Mouse (Mus musculus) forebrain, embryonic 13.5 days (tissue): ENCODE results near the gene Trnt1. TPM values are rescaled to one million over a fixed set of nuclear protein-coding genes. Genes with fewer than 3 reads are reported as not detected.
A peak's percentile ranks its signal among the peaks of the same experiment; 100 is the strongest.

Source experiments
- ATAC-seq: fragments of 200-750 bp; cut with Nextera tagmentation; 2 replicates; pipeline ENCODE4 v1.8.0; 2017
- H3K27ac ChIP-seq: fragments of 300-500 bp; sonication (generic); 2 replicates; pipeline ENCODE4 v1.5.1; 2015; ENCODE audit warnings: inconsistent platforms, mild to moderate bottlenecking, moderate library complexity
- H3K27me3 ChIP-seq: fragments of 300-500 bp; sonication (generic); 2 replicates; pipeline ENCODE4 v1.6.1; 2015; ENCODE audit warnings: mild to moderate bottlenecking, inconsistent platforms
- H3K36me3 ChIP-seq: fragments of 300-500 bp; sonication (generic); 2 replicates; pipeline ENCODE4 v1.6.1; 2015; ENCODE audit warnings: mild to moderate bottlenecking, inconsistent platforms; ENCODE audit not compliant: poor library complexity, severe bottlenecking
- H3K4me1 ChIP-seq: fragments of 300-500 bp; sonication (generic); 2 replicates; pipeline ENCODE4 v1.6.1; 2015; ENCODE audit warnings: inconsistent platforms
- H3K4me2 ChIP-seq: fragments of 300-500 bp; sonication (generic); 2 replicates; pipeline ENCODE4 v1.6.1; 2015; ENCODE audit warnings: inconsistent platforms, mild to moderate bottlenecking, moderate library complexity
- H3K4me3 ChIP-seq: fragments of 300-500 bp; sonication (generic); 2 replicates; pipeline ENCODE4 v1.5.1; 2015; ENCODE audit warnings: mild to moderate bottlenecking, inconsistent platforms
- H3K9ac ChIP-seq: fragments of 300-500 bp; sonication (generic); 2 replicates; pipeline ENCODE4 v1.6.1; 2015; ENCODE audit warnings: mild to moderate bottlenecking, inconsistent platforms
- H3K9me3 ChIP-seq: fragments of 300-500 bp; sonication (generic); replicated peaks from 2 replicates; pipeline ENCODE4 v1.6.1; 2016; ENCODE audit warnings: inconsistent platforms
- WGBS: fragments of 180-500 bp; shearing (Covaris S2); methylation state at CpG from one replicate; pipeline ENCODE4 v1.1.7; 2015; 5-methylcytosine and 5-hydroxymethylcytosine counted together
- polyA plus RNA-seq: library from polyadenylated mRNA; unstranded; fragments of >200 nt; fragmentation: Nextera tagmentation; extraction: Ambion mirVana; gene quantifications from 2 replicates; pipeline ENCODE4 v1.2.1, GENCODE M21; 2015

The Trnt1 gene
- polyA plus RNA-seq, 1 experiment from 2014 or later, result 70.1 TPM

DNA sequence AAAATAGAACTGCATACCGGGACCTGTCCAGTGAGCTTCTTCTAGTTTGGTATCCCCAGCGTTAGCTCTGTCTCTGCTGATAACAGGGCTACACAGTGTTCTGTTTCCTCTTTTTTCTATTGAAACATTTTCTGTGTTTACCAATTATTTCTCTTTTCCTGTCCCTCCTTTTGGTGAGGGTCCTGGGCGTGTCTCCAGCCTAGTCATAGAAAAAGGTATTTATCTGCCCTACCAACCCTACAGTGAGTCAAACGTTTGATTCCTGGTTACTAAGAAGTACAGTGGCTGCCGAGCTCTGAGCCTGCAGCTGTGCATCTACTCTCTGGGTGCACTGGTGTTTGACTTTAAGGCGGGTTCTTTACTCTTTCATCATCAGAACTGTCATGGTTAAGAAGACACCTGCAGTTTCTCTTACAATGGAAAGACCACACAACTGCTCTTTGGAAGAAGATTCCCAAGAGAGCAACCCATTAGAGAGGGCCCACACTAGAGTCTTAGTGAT, 20.0 kb upstream of the Trnt1 start, which contains the start of gene Il5ra:
TSS of gene Il5ra (minus strand) at position 151 of the 502 bp plus-strand sequence.
- no peak within 1 kb of the TSS for H3K27ac ChIP-seq
- H3K4me1 ChIP-seq, result no peaks in the 10 kb centered on the region
- H3K9me3 ChIP-seq, result no peaks in the 10 kb centered on the region
- no peaks in the 10 kb centered on the region for H3K27me3 ChIP-seq
- H3K4me3 ChIP-seq, result no peak within 1 kb of the TSS
- WGBS, result 78% methylated on average over 6 of the region's 6 CpGs
- no peak for ATAC-seq
- H3K9ac ChIP-seq, result no peak within 1 kb of the TSS
- H3K36me3 ChIP-seq, result no peaks in the 10 kb centered on the region
- H3K4me2 ChIP-seq, result no peak within 1 kb of the TSS

DNA sequence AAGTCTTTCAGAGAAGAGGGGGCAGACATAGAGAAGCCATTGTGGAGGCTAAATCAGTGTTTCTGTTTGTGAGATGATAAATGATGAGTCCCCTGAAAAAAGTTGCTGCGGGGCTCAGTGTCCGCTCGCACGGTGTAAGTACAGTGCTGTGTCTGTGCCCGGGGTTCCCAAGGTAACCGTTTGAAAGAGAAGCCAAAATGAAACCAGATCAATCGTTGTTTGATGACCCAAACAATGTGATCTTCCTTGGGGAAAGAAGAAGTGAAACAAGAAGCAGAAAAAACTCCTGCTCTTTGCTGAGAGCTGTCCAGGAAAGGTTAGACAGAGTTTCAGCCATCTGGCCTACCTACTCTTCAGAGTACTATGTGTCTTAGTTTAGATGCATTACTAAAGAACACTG, 18.6 kb upstream of the Trnt1 start:
- no peaks in the 10 kb centered on the region for H3K4me1 ChIP-seq
- H3K4me2 ChIP-seq, result no peak overlapping the region
- H3K36me3 ChIP-seq, result no peaks in the 10 kb centered on the region
- H3K9me3 ChIP-seq, result no peaks in the 10 kb centered on the region
- no peak overlapping the region for H3K27ac ChIP-seq
- H3K27me3 ChIP-seq, result no peaks in the 10 kb centered on the region
- H3K9ac ChIP-seq, result no peak overlapping the region
- ATAC-seq, result no peak
- WGBS, result 90% methylated on average over 7 of the region's 7 CpGs
- no peak overlapping the region for H3K4me3 ChIP-seq

DNA sequence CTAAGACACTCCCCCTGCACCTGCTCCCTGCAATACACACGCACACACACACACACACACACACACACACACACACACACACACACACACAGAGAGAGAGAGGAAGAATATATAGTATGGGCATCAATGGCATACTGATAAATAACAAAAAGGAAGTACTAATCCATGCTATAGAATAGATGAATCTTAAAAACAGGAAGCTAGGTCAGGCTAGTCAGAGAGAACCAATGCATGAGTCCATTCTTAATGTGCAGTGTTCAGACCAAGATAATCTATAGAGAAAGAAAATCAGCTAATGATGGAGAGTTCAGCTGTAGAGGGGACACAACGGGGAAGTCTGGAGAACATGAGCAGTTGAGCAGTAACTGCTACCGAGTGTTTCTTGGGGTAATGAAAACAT, 10.6 kb upstream of the Trnt1 start:
- no peak for ATAC-seq
- no peaks in the 10 kb centered on the region for H3K9me3 ChIP-seq
- H3K4me1 ChIP-seq, result no peaks in the 10 kb centered on the region
- H3K36me3 ChIP-seq, result no peaks in the 10 kb centered on the region
- H3K27me3 ChIP-seq, result no peaks in the 10 kb centered on the region
- no peak overlapping the region for H3K4me2 ChIP-seq
- H3K4me3 ChIP-seq, result no peak overlapping the region
- no peak overlapping the region for H3K9ac ChIP-seq
- 80% methylated on average over 3 of the region's 3 CpGs for WGBS
- H3K27ac ChIP-seq, result no peak overlapping the region

DNA sequence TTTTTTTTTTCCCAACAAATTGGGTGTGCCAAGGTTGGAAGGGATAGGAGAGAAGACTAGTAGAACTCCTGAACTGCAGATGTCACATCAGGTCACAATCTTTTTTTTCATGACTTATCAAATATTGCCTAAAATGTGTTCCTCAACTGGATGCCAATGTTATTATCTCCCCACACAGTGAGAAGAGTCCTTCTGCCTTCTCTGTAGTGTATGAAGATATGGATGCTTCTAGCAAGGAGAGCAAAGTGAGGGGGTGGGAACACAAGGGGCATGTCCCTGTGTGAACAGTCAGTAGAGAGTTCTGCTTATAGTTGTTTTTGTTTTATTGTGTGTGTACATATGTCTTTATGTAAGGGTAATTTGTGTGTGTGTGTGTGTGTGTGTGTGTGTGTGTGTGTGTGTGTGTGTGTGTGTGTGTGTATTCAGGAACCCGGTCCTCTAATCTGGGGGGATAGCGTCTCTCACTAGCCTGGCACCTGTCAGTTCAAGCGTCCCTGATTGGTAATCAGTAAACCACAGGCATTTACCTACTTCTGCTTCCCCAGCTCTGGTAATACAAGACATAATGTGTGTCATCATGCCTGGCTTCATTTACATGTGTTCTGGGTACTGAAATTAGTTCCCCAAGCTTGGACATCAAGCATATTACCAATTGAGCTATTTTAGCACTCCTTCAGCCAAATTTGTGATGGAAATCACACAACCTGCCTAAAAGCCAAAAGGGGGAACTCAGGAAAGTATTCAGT, 8.3 kb upstream of the Trnt1 start:
- H3K4me2 ChIP-seq, result no peak overlapping the region
- H3K27ac ChIP-seq, result no peak overlapping the region
- H3K27me3 ChIP-seq, result no peaks in the 10 kb centered on the region
- WGBS, result 80% methylated on average over 2 of the region's 3 CpGs
- H3K36me3 ChIP-seq, result no peaks in the 10 kb centered on the region
- no peak for ATAC-seq
- H3K4me1 ChIP-seq, result no peaks in the 10 kb centered on the region
- no peak overlapping the region for H3K9ac ChIP-seq
- H3K9me3 ChIP-seq, result no peaks in the 10 kb centered on the region
- no peak overlapping the region for H3K4me3 ChIP-seq

DNA sequence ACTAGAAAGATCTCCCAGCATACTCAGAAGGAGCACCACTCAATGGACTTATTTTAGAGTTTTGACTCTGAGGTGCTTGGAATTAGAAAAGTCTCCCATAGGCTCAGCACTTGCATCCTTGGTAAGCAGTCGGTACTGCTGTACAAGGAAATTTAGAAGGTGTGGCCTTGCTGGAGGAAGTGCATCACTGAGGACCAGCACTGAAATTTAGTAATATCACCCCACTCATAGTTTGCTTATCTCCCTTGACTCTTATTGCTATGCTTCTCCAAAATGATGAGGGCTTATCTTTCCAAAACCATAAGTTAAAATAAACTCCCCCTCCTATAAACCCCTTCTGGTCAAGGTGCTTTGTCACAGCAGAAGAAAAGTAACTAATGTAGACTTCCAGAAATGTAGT, 7.4 kb upstream of the Trnt1 start:
- H3K4me1 ChIP-seq, result no peaks in the 10 kb centered on the region
- no peaks in the 10 kb centered on the region for H3K27me3 ChIP-seq
- H3K36me3 ChIP-seq, result no peaks in the 10 kb centered on the region
- 93% methylated on average over 1 of the region's 1 CpGs for WGBS
- no peak overlapping the region for H3K9ac ChIP-seq
- H3K9me3 ChIP-seq, result no peaks in the 10 kb centered on the region
- no peak overlapping the region for H3K4me2 ChIP-seq
- H3K4me3 ChIP-seq, result no peak overlapping the region
- no peak overlapping the region for H3K27ac ChIP-seq
- ATAC-seq, result no peak

DNA sequence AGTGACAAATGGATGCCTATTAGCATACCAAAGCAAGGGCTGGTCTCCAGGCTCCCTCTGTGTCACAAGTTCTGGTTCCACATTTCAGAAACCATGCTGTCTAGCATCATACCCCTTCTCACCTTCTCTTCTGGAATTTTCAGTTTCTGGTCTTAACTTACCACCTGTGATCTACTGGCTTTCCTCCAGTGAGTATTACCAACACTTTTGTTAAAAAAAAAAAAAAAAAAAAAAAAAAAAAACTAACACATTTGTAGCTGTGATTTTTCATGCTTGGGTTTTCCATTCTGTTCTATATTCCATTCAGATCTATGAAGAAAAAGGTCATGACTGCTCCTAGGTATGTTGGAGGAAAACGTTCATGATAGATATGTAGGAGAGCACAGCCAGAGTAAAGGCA, 3.0 kb upstream of the Trnt1 start:
- WGBS, result 88% methylated on average over 1 of the region's 1 CpGs
- ATAC-seq, result no peak
- no peaks in the 10 kb centered on the region for H3K36me3 ChIP-seq
- H3K27ac ChIP-seq, result no peak overlapping the region
- H3K9ac ChIP-seq, result no peak overlapping the region
- no peaks in the 10 kb centered on the region for H3K9me3 ChIP-seq
- peaks cover 13% of the 10 kb centered on the region for H3K4me1 ChIP-seq
- H3K27me3 ChIP-seq, result no peaks in the 10 kb centered on the region
- H3K4me2 ChIP-seq, result no peak overlapping the region
- no peak overlapping the region for H3K4me3 ChIP-seq

DNA sequence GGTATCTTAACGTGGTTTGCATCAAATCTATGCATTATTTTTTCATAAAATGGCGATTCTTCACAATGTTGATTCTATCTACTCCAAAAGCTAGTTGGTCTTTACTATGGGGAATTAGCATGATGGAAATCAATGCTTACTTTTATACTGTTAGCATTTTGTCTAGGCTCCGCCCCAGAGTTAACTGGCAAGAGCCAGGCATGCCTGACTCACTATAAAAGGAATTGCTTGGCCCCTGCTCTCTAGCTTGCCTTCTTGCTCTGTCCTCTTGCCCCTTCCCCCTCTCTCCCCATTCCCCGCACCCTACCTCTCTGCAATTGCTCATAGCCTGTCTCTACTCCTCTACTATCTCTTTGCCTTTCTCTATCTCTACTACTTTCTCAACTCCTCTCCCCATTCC, 2.1 kb upstream of the Trnt1 start:
- 79% methylated on average over 4 of the region's 4 CpGs for WGBS
- H3K4me3 ChIP-seq, result no peak overlapping the region
- H3K27me3 ChIP-seq, result no peaks in the 10 kb centered on the region
- H3K9ac ChIP-seq, result no peak overlapping the region
- ATAC-seq, result no peak
- H3K9me3 ChIP-seq, result no peaks in the 10 kb centered on the region
- no peak overlapping the region for H3K27ac ChIP-seq
- H3K36me3 ChIP-seq, result peaks cover 6% of the 10 kb centered on the region; the same call in 1 of the 2 replicates
- peaks cover 13% of the 10 kb centered on the region for H3K4me1 ChIP-seq
- H3K4me2 ChIP-seq, result no peak overlapping the region

DNA sequence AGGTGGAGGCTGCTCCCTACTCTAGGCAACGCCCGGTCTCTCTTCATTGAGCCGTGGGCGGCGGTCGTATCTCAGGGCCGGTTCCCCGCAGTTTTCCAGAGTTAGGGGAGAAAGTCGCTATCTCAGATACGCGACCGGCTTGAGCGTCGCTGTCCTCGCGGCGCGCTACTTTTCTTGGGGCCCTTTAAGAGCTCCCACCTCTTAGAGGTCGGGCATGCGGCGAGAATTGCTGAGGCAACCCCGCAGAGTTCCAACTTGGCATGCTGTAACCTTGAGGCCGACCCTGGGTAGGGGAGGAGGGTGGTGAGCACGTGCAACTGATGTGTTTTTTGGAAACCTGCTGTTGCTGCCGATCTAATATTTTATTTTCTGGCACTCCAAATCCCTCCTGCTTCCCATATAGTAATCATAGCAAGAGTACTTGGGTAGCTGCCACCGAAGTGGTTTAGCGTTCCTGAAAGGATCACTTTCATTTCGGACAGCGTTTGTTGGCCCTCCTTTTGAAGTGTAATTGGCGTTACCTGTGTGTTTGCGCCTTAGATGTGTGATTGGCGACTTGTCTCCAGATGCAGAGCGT, 458 bp downstream of the Trnt1 start:
- peak overlapping the region; percentile 87 for H3K4me3 ChIP-seq
- peak overlapping the region; percentile 72 for H3K9ac ChIP-seq
- 2% methylated on average over 33 of the region's 33 CpGs for WGBS
- no peak overlapping the region for H3K27ac ChIP-seq
- H3K4me2 ChIP-seq, result peak overlapping the region; percentile 95
- ATAC-seq, result peak; percentile 75; the same call in 1 of the 2 replicates
- H3K27me3 ChIP-seq, result no peaks in the 10 kb centered on the region
- no peaks in the 10 kb centered on the region for H3K9me3 ChIP-seq
- peaks cover 22% of the 10 kb centered on the region for H3K36me3 ChIP-seq
- H3K4me1 ChIP-seq, result peaks cover 13% of the 10 kb centered on the region

DNA sequence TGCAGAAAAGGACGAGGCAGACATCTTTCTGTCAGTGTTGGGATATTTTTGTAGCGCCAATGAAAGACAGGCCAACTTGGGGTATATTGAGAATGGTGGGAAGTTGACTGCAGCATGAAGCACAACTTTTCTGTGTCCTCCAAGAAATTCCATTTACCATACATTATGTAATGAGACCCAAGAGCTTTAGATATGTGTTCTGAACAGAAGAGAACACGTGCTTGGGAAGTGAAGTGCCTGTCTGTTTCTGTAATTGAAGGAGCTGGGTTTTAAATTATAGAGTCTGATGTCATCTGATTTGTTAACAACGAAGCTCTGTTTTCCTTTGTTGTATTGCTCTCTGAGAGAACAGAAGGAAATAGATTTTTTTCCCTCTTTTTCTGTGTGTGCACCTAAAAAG, 1.1 kb downstream of the Trnt1 start:
- Histone ChIP-seq H3K9ac (peak overlapping the region; percentile 72), H3K36me3 (peaks cover 24% of the 10 kb centered on the region), H3K4me1 (peaks cover 13% of the 10 kb centered on the region), H3K4me2 (peak overlapping the region; percentile 95), H3K27ac (no peak overlapping the region), H3K27me3 (no peaks in the 10 kb centered on the region), H3K9me3 (no peaks in the 10 kb centered on the region), H3K4me3 (peak overlapping the region; percentile 87)
- no peak for ATAC-seq
- WGBS, result 33% methylated on average over 4 of the region's 4 CpGs

DNA sequence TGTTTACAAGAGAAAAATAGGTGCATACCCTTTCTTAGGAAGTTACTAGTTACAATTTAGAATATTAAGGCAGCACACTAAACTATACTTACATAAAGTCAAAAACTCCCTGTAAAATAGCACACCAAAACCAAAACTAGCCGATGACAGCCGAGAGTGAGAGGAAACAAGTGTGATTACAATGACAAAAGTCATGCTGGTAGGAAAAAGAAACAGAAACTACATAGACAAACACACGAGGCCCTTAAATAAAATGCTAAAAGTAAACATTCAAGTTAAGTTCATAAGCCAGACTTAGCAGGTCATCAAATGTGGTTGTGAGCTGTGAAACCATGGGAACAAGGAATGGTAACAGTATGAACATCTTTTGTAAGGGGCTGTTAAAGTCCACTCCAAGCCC, 18.2 kb downstream of the Trnt1 start:
- no peak overlapping the region for H3K4me3 ChIP-seq
- H3K36me3 ChIP-seq, result peaks cover 36% of the 10 kb centered on the region
- H3K4me1 ChIP-seq, result no peaks in the 10 kb centered on the region
- H3K4me2 ChIP-seq, result no peak overlapping the region
- no peak for ATAC-seq
- H3K9me3 ChIP-seq, result no peaks in the 10 kb centered on the region
- H3K27me3 ChIP-seq, result no peaks in the 10 kb centered on the region
- no peak overlapping the region for H3K9ac ChIP-seq
- H3K27ac ChIP-seq, result no peak overlapping the region
- WGBS, result 93% methylated on average over 3 of the region's 3 CpGs

DNA sequence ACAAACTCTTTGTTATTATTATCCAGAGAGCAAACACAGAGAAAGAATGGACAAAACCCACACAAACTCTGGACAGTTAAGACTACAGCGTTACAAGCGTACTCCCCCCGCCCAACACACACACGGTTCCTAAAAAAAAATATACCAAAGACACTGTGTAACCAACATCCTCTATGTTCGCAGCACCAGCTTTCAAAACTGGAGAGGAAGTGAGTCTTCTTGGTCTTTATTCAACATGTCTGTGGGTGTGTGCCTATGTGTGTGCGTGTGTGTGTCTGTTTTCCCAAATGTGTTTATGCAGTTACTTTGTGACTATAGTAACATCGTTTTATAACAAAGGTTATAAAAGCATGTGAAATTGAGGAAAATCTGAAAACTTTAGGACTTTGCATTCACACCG, 22.5 kb downstream of the Trnt1 start:
- Histone ChIP-seq H3K4me3 (no peak overlapping the region), H3K9me3 (no peaks in the 10 kb centered on the region), H3K4me1 (no peaks in the 10 kb centered on the region), H3K27ac (no peak overlapping the region), H3K27me3 (no peaks in the 10 kb centered on the region), H3K36me3 (peaks cover 44% of the 10 kb centered on the region), H3K4me2 (no peak overlapping the region), H3K9ac (no peak overlapping the region)
- no peak for ATAC-seq
- WGBS, result 94% methylated on average over 8 of the region's 8 CpGs

DNA sequence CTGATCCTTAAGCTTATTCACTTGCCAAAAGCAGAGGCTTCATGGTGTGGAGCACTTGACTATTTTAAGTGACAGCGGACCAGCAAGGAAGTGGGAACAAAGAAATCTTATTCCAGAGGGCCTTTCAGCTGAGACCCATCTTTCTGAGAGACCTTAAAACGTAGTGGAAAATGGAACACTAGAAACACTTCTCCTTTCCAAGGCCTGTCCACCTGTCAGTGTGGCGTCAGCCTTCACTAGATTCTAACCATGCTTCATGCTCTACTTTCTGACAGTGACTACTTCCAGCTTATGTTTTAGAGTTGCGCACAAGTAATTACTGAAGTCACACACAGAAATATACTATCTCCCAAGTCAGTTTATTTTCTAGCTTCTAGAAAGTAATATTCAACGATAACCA, 23.6 kb downstream of the Trnt1 start:
- H3K9ac ChIP-seq, result no peak overlapping the region
- H3K27ac ChIP-seq, result no peak overlapping the region
- peaks cover 44% of the 10 kb centered on the region for H3K36me3 ChIP-seq
- H3K9me3 ChIP-seq, result no peaks in the 10 kb centered on the region
- WGBS, result 91% methylated on average over 5 of the region's 5 CpGs
- H3K4me3 ChIP-seq, result no peak overlapping the region
- no peaks in the 10 kb centered on the region for H3K27me3 ChIP-seq
- H3K4me2 ChIP-seq, result no peak overlapping the region
- H3K4me1 ChIP-seq, result no peaks in the 10 kb centered on the region
- ATAC-seq, result no peak
